Mouse (Mus musculus): ENCODE data around the gene Unc93a. TPM values are rescaled to one million over a fixed set of nuclear protein-coding genes. Genes with fewer than 3 reads are reported as not detected.
A peak's percentile ranks its signal among the peaks of the same experiment; 100 is the strongest.
"Not testable (repeated sequence)": the region's sequence is repeated elsewhere in the genome, so short reads cannot be mapped to it uniquely, and the experiment has no call there.

Gene Unc93a
- polyA plus RNA-seq, 1 experiment from 2014 or later = not detected

GRCm38 (mm10) chr17:13135356-13135755 is 3.7 kb upstream of the Unc93a start:
- H3K9me3 ChIP-seq (replicated peaks; ENCODE audit: control insufficient read depth, low read length); H3K36me3 ChIP-seq (ENCODE audit: control insufficient read depth, insufficient read depth, low read length); H3K9ac ChIP-seq (ENCODE audit: low read length); H3K27ac ChIP-seq (ENCODE audit: low read length); H3K4me3 ChIP-seq (replicated peaks; ENCODE audit: low read length); ATAC-seq (ENCODE audit: insufficient read depth, low FRiP score); H3K4me1 ChIP-seq (ENCODE audit: control insufficient read depth, insufficient read depth, low read length); H3K4me2 ChIP-seq (ENCODE audit: low read depth, low read length); H3K27me3 ChIP-seq (ENCODE audit: control insufficient read depth, insufficient read depth, low read length): not testable (repeated sequence)
- 50% methylated on average over 1 of the region's 6 CpGs for WGBS

- H3K4me3 ChIP-seq (replicated peaks; ENCODE audit: low read length); H3K27ac ChIP-seq (ENCODE audit: low read length); H3K4me2 ChIP-seq (ENCODE audit: low read depth, low read length); H3K9ac ChIP-seq (ENCODE audit: low read length); H3K4me1 ChIP-seq (ENCODE audit: control insufficient read depth, insufficient read depth, low read length); H3K27me3 ChIP-seq (ENCODE audit: control insufficient read depth, insufficient read depth, low read length); H3K36me3 ChIP-seq (ENCODE audit: control insufficient read depth, insufficient read depth, low read length); H3K9me3 ChIP-seq (replicated peaks; ENCODE audit: control insufficient read depth, low read length); ATAC-seq (ENCODE audit: insufficient read depth, low FRiP score): not testable (repeated sequence)
- 83% methylated on average over 8 of the region's 8 CpGs for WGBS
These were observed 742 bp upstream of the Unc93a start for GRCm38 (mm10) chr17:13132352-13132751.

GRCm38 (mm10) chr17:13129737-13130465 is 1.7 kb downstream of the Unc93a start:
- not testable (repeated sequence) for H3K9me3 ChIP-seq (replicated peaks; ENCODE audit: control insufficient read depth, low read length); H3K4me3 ChIP-seq (replicated peaks; ENCODE audit: low read length); H3K27ac ChIP-seq (ENCODE audit: low read length); H3K27me3 ChIP-seq (ENCODE audit: control insufficient read depth, insufficient read depth, low read length); H3K36me3 ChIP-seq (ENCODE audit: control insufficient read depth, insufficient read depth, low read length); H3K4me1 ChIP-seq (ENCODE audit: control insufficient read depth, insufficient read depth, low read length); H3K9ac ChIP-seq (ENCODE audit: low read length); H3K4me2 ChIP-seq (ENCODE audit: low read depth, low read length); ATAC-seq (ENCODE audit: insufficient read depth, low FRiP score)
- WGBS = 83% methylated on average over 9 of the region's 11 CpGs

GRCm38 (mm10) chr17:13129324-13129723 is 2.3 kb downstream of the Unc93a start:
- not testable (repeated sequence) for H3K4me3 ChIP-seq (replicated peaks; ENCODE audit: low read length); H3K4me1 ChIP-seq (ENCODE audit: control insufficient read depth, insufficient read depth, low read length); H3K27ac ChIP-seq (ENCODE audit: low read length); H3K9ac ChIP-seq (ENCODE audit: low read length); H3K36me3 ChIP-seq (ENCODE audit: control insufficient read depth, insufficient read depth, low read length); H3K27me3 ChIP-seq (ENCODE audit: control insufficient read depth, insufficient read depth, low read length); H3K9me3 ChIP-seq (replicated peaks; ENCODE audit: control insufficient read depth, low read length); ATAC-seq (ENCODE audit: insufficient read depth, low FRiP score); H3K4me2 ChIP-seq (ENCODE audit: low read depth, low read length)
- no CpG with 5 or more reads among the region's 3 CpGs for WGBS

- not testable (repeated sequence) for H3K4me1 ChIP-seq (ENCODE audit: control insufficient read depth, insufficient read depth, low read length); H3K27ac ChIP-seq (ENCODE audit: low read length); ATAC-seq (ENCODE audit: insufficient read depth, low FRiP score); H3K4me3 ChIP-seq (replicated peaks; ENCODE audit: low read length); H3K27me3 ChIP-seq (ENCODE audit: control insufficient read depth, insufficient read depth, low read length); H3K4me2 ChIP-seq (ENCODE audit: low read depth, low read length); H3K9me3 ChIP-seq (replicated peaks; ENCODE audit: control insufficient read depth, low read length); H3K36me3 ChIP-seq (ENCODE audit: control insufficient read depth, insufficient read depth, low read length); H3K9ac ChIP-seq (ENCODE audit: low read length)
- 35% methylated on average over 2 of the region's 3 CpGs for WGBS
These were observed 7.4 kb downstream of the Unc93a start for GRCm38 (mm10) chr17:13124241-13124640.

- H3K9ac ChIP-seq (ENCODE audit: low read length); H3K27me3 ChIP-seq (ENCODE audit: control insufficient read depth, insufficient read depth, low read length); H3K4me2 ChIP-seq (ENCODE audit: low read depth, low read length); H3K27ac ChIP-seq (ENCODE audit: low read length); H3K36me3 ChIP-seq (ENCODE audit: control insufficient read depth, insufficient read depth, low read length); H3K9me3 ChIP-seq (replicated peaks; ENCODE audit: control insufficient read depth, low read length); H3K4me3 ChIP-seq (replicated peaks; ENCODE audit: low read length); H3K4me1 ChIP-seq (ENCODE audit: control insufficient read depth, insufficient read depth, low read length): not testable (repeated sequence)
- WGBS = 58% methylated on average over 2 of the region's 5 CpGs
- peak; percentile 50; the same call in 1 of the 2 replicates for ATAC-seq (ENCODE audit: insufficient read depth, low FRiP score)
These were observed 8.1 kb downstream of the Unc93a start for GRCm38 (mm10) chr17:13123308-13124038.

- H3K27me3 ChIP-seq (ENCODE audit: control insufficient read depth, insufficient read depth, low read length); H3K36me3 ChIP-seq (ENCODE audit: control insufficient read depth, insufficient read depth, low read length); ATAC-seq (ENCODE audit: insufficient read depth, low FRiP score); H3K27ac ChIP-seq (ENCODE audit: low read length); H3K4me1 ChIP-seq (ENCODE audit: control insufficient read depth, insufficient read depth, low read length); H3K9me3 ChIP-seq (replicated peaks; ENCODE audit: control insufficient read depth, low read length); H3K4me3 ChIP-seq (replicated peaks; ENCODE audit: low read length); H3K4me2 ChIP-seq (ENCODE audit: low read depth, low read length); H3K9ac ChIP-seq (ENCODE audit: low read length): not testable (repeated sequence)
- 54% methylated on average over 3 of the region's 9 CpGs for WGBS
These were observed 18.9 kb downstream of the Unc93a start for GRCm38 (mm10) chr17:13112504-13113291.

GRCm38 (mm10) chr17:13106563-13106962 is 25.0 kb downstream of the Unc93a start:
- H3K9ac ChIP-seq (ENCODE audit: low read length); H3K4me2 ChIP-seq (ENCODE audit: low read depth, low read length); H3K4me3 ChIP-seq (replicated peaks; ENCODE audit: low read length); H3K36me3 ChIP-seq (ENCODE audit: control insufficient read depth, insufficient read depth, low read length); H3K4me1 ChIP-seq (ENCODE audit: control insufficient read depth, insufficient read depth, low read length); H3K9me3 ChIP-seq (replicated peaks; ENCODE audit: control insufficient read depth, low read length); H3K27me3 ChIP-seq (ENCODE audit: control insufficient read depth, insufficient read depth, low read length); H3K27ac ChIP-seq (ENCODE audit: low read length); ATAC-seq (ENCODE audit: insufficient read depth, low FRiP score): not testable (repeated sequence)
- WGBS = 87% methylated on average over 5 of the region's 5 CpGs

GRCm38 (mm10) chr17:13092960-13093359 is 38.6 kb downstream of the Unc93a start:
- not testable (repeated sequence) for H3K4me2 ChIP-seq (ENCODE audit: low read depth, low read length); H3K4me3 ChIP-seq (replicated peaks; ENCODE audit: low read length); H3K9me3 ChIP-seq (replicated peaks; ENCODE audit: control insufficient read depth, low read length); ATAC-seq (ENCODE audit: insufficient read depth, low FRiP score); H3K9ac ChIP-seq (ENCODE audit: low read length); H3K4me1 ChIP-seq (ENCODE audit: control insufficient read depth, insufficient read depth, low read length); H3K27me3 ChIP-seq (ENCODE audit: control insufficient read depth, insufficient read depth, low read length); H3K27ac ChIP-seq (ENCODE audit: low read length); H3K36me3 ChIP-seq (ENCODE audit: control insufficient read depth, insufficient read depth, low read length)
- WGBS = no CpG with 5 or more reads among the region's 4 CpGs

Data from stomach, embryonic 16.5 days (tissue).